Mouse (Mus musculus): ENCODE data around the gene Man1a. TPM values are rescaled to one million over a fixed set of nuclear protein-coding genes. Genes with fewer than 3 reads are reported as not detected.

Gene Man1a
- polyA plus RNA-seq, 1 experiment = 7.7 TPM

DNA sequence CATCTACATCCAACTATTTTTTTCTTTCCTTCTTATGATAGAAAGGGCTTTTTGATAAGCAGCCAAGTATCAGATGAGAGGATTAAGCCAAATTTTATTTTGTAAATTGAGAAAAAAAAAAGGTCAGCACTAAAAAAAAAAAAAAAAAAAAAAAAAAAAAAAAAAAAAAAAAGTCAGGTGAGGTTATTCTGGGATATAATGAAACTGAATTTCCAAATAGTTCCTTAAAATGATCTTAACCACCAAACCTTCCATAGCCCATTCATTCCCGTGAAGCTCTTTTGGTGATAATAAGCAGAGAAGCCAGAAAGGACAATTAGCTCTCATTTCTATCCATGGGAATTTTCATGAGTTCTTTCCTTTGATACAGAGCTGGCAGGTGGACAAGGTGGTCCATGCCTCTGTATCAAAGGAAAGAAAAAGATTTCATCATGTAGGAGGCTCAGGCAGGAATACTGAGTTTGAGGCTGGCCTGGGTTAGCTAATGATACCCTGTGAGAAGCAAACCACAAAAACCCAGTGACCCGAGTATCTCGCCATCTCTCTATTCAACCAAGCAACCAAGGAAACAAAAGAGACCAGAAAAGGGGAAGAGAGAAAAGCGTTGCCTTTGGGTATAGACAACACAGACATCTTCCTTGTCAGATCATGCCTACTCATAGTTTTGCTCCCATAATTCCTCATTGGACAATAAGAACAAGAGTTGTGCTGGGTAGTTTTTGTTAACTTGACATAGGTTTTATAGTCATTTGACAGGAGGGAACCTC lies 162.7 kb downstream of the Man1a start:
- DNase-seq = no peak
- no peak overlapping the region for H3K4me3 ChIP-seq (replicated peaks; ENCODE audit: insufficient read depth, low read depth, low read length)
- H3K4me1 ChIP-seq (ENCODE audit: control insufficient read depth, insufficient read depth, low read length) = no peaks in the 10 kb centered on the region
- WGBS = 78% methylated on average over 4 of the region's 4 CpGs
- TF ChIP-seq POLR2A (IDR thresholded peaks at IDR 0.05; ENCODE audit: borderline replicate concordance, insufficient read depth, low read length) (no peak), CTCF (IDR thresholded peaks at IDR 0.05; ENCODE audit: borderline replicate concordance, insufficient read depth, low read depth, low read length) (no peak)
- no peak overlapping the region for H3K27ac ChIP-seq (ENCODE audit: insufficient read depth, low read length)
- H3K27me3 ChIP-seq (ENCODE audit: control insufficient read depth, insufficient read depth, low read length) = no peaks in the 10 kb centered on the region

DNA sequence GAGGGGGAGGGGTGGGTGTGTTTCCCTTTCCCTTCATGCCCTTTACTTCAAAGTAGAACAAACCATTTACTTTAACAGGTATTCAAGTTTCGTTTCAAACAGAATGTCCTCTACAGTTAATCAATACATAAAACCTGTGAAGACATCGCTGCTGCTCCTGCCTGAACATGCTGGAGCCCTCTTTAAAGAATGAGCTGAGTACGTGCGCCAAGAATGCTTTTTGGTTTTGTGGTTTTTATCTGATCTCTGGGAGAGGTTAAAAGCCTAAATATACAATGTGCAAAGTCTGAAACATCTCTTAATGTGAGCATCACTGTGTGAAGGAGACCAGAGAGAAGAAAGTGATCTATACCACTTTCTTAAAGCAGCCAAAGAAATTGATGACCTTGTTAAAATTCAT lies 186.9 kb downstream of the Man1a start:
- H3K27me3 ChIP-seq (ENCODE audit: control insufficient read depth, insufficient read depth, low read length) = no peaks in the 10 kb centered on the region
- no peak overlapping the region for H3K27ac ChIP-seq (ENCODE audit: insufficient read depth, low read length)
- WGBS = 86% methylated on average over 4 of the region's 4 CpGs
- H3K4me1 ChIP-seq (ENCODE audit: control insufficient read depth, insufficient read depth, low read length) = no peaks in the 10 kb centered on the region
- DNase-seq = no peak
- H3K4me3 ChIP-seq (replicated peaks; ENCODE audit: insufficient read depth, low read depth, low read length) = no peak overlapping the region
- TF ChIP-seq CTCF (IDR thresholded peaks at IDR 0.05; ENCODE audit: borderline replicate concordance, insufficient read depth, low read depth, low read length) (no peak), POLR2A (IDR thresholded peaks at IDR 0.05; ENCODE audit: borderline replicate concordance, insufficient read depth, low read length) (no peak)

DNA sequence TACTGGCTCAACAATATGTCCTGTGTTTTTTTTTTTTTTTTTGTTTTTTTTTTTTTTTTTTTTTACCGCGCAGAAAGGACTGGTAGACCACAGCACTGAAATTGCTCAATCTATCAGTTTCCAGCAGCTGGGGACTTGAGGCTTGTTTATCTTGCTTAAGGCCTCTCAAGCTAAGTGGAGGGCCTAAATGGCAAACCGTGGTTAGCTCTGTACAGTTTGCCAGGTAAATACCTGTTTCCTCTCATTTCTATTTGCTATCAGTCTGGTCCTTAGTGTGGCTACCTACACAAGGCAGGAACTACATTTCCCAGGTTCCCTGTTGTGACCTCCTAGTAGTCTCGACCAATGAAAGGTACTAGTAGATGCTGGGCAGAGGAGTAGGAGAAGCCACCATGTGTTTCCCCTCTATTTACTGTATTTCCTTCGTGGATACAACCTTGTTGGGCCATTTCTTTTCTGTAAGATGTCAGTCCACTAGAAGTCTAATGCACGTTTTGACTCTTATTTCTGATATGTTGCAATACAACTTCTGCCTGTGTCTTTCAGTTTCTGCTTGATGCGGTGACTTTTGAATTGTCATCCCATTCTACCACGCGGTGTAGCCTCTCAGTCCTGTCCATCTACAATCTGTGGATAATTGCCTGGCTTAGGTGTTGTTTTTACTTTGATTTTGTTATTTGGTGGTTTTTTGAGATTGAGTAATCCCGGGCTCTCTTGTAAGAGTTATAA lies 187.9 kb downstream of the Man1a start:
- Histone ChIP-seq H3K27me3 (ENCODE audit: control insufficient read depth, insufficient read depth, low read length) (no peaks in the 10 kb centered on the region), H3K4me3 (replicated peaks; ENCODE audit: insufficient read depth, low read depth, low read length) (no peak overlapping the region), H3K27ac (ENCODE audit: insufficient read depth, low read length) (no peak overlapping the region), H3K4me1 (ENCODE audit: control insufficient read depth, insufficient read depth, low read length) (no peaks in the 10 kb centered on the region)
- TF ChIP-seq CTCF (IDR thresholded peaks at IDR 0.05; ENCODE audit: borderline replicate concordance, insufficient read depth, low read depth, low read length) (no peak), POLR2A (IDR thresholded peaks at IDR 0.05; ENCODE audit: borderline replicate concordance, insufficient read depth, low read length) (no peak)
- DNase-seq = no peak
- 89% methylated on average over 10 of the region's 10 CpGs for WGBS

DNA sequence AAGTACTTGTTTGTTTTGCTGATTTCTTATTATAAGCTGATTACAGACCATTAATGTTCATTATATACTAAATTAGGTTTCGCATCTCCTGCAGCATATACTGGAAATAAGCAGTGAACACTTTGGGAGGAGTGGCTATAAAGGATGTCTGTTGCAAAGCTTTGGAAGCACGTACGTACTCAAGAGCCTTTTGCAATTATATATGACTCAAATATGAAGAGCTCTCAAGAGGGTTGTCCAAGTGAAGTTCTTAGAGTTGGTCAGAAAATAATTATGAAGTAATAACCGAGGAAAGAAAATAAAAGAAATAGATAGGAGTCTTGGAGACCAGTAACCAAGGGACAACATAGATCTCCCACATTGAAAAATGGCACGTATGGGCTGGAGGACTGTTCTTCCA lies 189.9 kb downstream of the Man1a start:
- H3K27me3 ChIP-seq (ENCODE audit: control insufficient read depth, insufficient read depth, low read length) = no peaks in the 10 kb centered on the region
- no peaks in the 10 kb centered on the region for H3K4me1 ChIP-seq (ENCODE audit: control insufficient read depth, insufficient read depth, low read length)
- no peak for DNase-seq
- WGBS = 84% methylated on average over 5 of the region's 5 CpGs
- TF ChIP-seq CTCF (IDR thresholded peaks at IDR 0.05; ENCODE audit: borderline replicate concordance, insufficient read depth, low read depth, low read length) (no peak), POLR2A (IDR thresholded peaks at IDR 0.05; ENCODE audit: borderline replicate concordance, insufficient read depth, low read length) (no peak)
- H3K4me3 ChIP-seq (replicated peaks; ENCODE audit: insufficient read depth, low read depth, low read length) = no peak overlapping the region
- no peak overlapping the region for H3K27ac ChIP-seq (ENCODE audit: insufficient read depth, low read length)

DNA sequence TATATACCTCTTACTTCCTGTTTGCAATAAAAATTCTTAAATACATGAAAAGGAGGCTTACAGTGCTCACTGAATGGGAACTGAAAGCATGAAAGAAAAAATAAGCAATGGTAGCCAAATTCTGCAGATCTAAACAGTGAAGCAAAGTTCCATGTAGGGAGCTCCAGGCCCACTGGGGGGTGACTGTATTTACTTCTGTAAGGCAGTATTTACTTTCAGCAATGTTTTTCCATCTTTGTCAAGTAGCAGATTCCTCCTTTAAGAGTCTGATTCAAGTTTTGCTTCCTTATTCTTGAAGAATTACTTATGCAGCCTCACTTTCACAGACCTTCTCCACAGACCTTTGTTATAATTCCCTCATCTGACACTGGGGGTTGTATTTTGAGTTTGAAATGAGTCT lies 195.1 kb downstream of the Man1a start:
- Histone ChIP-seq H3K4me3 (replicated peaks; ENCODE audit: insufficient read depth, low read depth, low read length) (no peak overlapping the region), H3K4me1 (ENCODE audit: control insufficient read depth, insufficient read depth, low read length) (no peaks in the 10 kb centered on the region), H3K27me3 (ENCODE audit: control insufficient read depth, insufficient read depth, low read length) (no peaks in the 10 kb centered on the region), H3K27ac (ENCODE audit: insufficient read depth, low read length) (no peak overlapping the region)
- no peak for TF ChIP-seq CTCF (IDR thresholded peaks at IDR 0.05; ENCODE audit: borderline replicate concordance, insufficient read depth, low read depth, low read length)
- no peak for DNase-seq

DNA sequence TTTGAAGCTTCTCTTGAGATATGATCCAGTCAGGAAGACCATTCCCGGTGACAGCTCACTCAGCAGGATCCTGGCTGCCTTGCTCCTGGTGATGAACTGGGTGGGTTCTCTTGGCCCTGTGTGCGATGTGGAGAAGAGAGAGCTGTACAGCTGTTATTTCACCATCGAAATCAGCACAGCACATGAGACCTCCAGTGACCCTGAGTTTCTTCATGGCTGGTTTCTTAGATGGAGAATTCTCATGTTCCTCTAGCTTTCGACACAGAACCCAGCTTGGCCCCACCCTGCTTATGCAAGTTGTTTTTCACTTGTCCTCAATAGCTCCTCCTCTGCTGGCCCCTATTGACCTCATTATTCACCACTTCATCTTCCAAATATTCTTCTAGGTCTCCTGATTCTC lies 200.5 kb downstream of the Man1a start:
- no peak for DNase-seq
- WGBS = 28% methylated on average over 4 of the region's 4 CpGs
- H3K27me3 ChIP-seq (ENCODE audit: control insufficient read depth, insufficient read depth, low read length) = no peaks in the 10 kb centered on the region
- no peaks in the 10 kb centered on the region for H3K4me1 ChIP-seq (ENCODE audit: control insufficient read depth, insufficient read depth, low read length)
- TF ChIP-seq POLR2A (IDR thresholded peaks at IDR 0.05; ENCODE audit: borderline replicate concordance, insufficient read depth, low read length) = no peak
- TF ChIP-seq CTCF (IDR thresholded peaks at IDR 0.05; ENCODE audit: borderline replicate concordance, insufficient read depth, low read depth, low read length) = no peak
- H3K4me3 ChIP-seq (replicated peaks; ENCODE audit: insufficient read depth, low read depth, low read length) = no peak overlapping the region
- no peak overlapping the region for H3K27ac ChIP-seq (ENCODE audit: insufficient read depth, low read length)

DNA sequence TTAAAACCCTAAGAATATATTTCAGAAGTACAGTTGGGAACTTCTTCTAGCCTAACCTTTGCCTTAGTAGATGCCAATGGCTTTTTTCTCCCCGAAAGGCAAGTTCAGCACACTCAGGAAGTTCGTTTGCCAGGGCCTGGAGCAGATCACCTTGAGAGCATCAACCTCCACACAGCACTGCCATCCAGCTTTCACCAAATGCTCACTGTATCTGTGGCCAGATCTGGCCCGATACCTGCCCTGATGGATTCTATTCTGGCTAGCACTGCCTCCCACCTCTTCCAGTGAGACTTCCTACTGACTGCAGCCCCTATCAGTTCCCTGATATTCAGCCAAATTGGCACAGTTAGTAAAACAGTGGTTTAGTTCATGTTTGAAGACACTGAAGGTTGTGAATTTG lies 202.2 kb downstream of the Man1a start:
- WGBS = 18% methylated on average over 3 of the region's 3 CpGs
- Histone ChIP-seq H3K4me3 (replicated peaks; ENCODE audit: insufficient read depth, low read depth, low read length) (no peak overlapping the region), H3K4me1 (ENCODE audit: control insufficient read depth, insufficient read depth, low read length) (no peaks in the 10 kb centered on the region), H3K27ac (ENCODE audit: insufficient read depth, low read length) (no peak overlapping the region), H3K27me3 (ENCODE audit: control insufficient read depth, insufficient read depth, low read length) (no peaks in the 10 kb centered on the region)
- no peak for DNase-seq
- TF ChIP-seq POLR2A (IDR thresholded peaks at IDR 0.05; ENCODE audit: borderline replicate concordance, insufficient read depth, low read length) (no peak), CTCF (IDR thresholded peaks at IDR 0.05; ENCODE audit: borderline replicate concordance, insufficient read depth, low read depth, low read length) (no peak)

Data from cerebellum, adult 2 months (tissue).